Mouse (Mus musculus) gastrocnemius, postnatal 36 days (tissue): ENCODE data around the gene Palm. TPM values are rescaled to one million over a fixed set of nuclear protein-coding genes. Genes with fewer than 3 reads are reported as not detected.

Experiments used
- DNase-seq, 2 experiments: peaks; one replicate each; pipeline ENCODE4 v3.0.0; 2022
- intact Hi-C: fragments of 180-260 bp; cut with DNase I; formaldehyde crosslinking; loops from one replicate; pipeline ENCODE4 v1.15.1; 2025
- total RNA-seq, 2 experiments: library from RNA; stranded (reverse); gene quantifications; 2 replicates each; pipeline ENCODE4 v1.2.3; 2021

The Palm gene
- total RNA-seq, 2 experiments from 2014 or later = 13.8 to 21.4 TPM

- DNase-seq = no peak
- intact Hi-C loops = no loop called here
These were observed 24.9 kb downstream of the Palm start for GRCm38 (mm10) chr10:79818225-79818624.

GRCm38 (mm10) chr10:79819606-79820005 lies 26.2 kb downstream of the Palm start:
- no peak for DNase-seq
- intact Hi-C loops = no loop called here

DNA sequence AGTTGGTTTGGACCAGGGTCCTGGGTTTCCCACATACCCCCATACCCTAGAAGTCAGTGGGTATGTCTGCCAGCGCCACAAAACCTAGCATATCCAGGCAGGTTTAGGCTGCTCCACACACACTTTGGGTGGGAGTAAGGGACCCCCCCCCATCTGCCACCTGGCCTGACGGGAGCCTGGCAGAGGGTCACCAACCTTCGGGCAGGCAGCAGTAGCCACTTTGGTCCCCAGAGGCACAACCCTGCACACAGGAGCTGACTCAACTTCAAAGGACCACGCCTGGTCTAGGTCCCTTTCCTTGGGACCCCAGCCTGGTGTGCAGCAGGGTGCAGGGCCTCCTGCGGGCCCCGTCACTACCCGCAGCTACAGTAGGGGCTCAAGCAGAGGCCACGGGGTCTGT lies 26.9 kb downstream of the Palm start:
- intact Hi-C loops = no loop called here
- no peak for DNase-seq

- no peak for DNase-seq
- intact Hi-C loops = no loop called here
These were observed 27.4 kb downstream of the Palm start, which contains the start of gene Misp for GRCm38 (mm10) chr10:79820782-79821181. TSS of gene Misp (plus strand) at chr10:79820989.

GRCm38 (mm10) chr10:79821731-79822130 lies 28.4 kb downstream of the Palm start:
- DNase-seq = no peak
- intact Hi-C loops = no loop called here

DNA sequence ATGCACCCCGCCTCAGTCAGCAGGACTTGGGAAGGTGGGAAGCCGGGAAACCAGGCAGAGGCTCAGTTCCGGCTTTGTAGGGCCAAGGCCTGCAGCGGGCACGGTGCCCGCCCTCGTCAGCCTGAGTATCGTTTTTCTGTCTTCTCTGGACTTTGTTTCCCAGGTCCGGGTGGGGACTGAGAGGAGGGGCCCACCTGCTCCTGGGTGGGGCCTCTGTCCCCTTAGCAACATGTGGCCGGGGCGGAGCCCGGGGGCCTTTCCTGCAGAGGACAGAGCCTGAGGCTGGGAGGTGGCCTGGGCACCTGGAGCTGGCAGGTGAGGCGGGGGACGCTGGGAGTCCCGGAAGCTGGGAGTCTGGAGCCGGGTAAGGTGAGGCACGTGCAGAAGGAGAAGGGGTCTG lies 29.0 kb downstream of the Palm start:
- intact Hi-C loops = no loop called here
- DNase-seq = no peak

- intact Hi-C loops = no loop called here
- no peak for DNase-seq
These were observed 29.6 kb downstream of the Palm start for GRCm38 (mm10) chr10:79823011-79823410.

GRCm38 (mm10) chr10:79824413-79824812 lies 31.0 kb downstream of the Palm start:
- intact Hi-C loops = no loop called here
- DNase-seq = no peak

GRCm38 (mm10) chr10:79831583-79831982 lies 38.2 kb downstream of the Palm start:
- intact Hi-C loops = loop anchor here (5.0 kb wide), 1 partner anchor 51 kb away; no protein-coding TSS in a partner anchor
- no peak for DNase-seq

GRCm38 (mm10) chr10:79832026-79832785 lies 38.8 kb downstream of the Palm start:
- intact Hi-C loops = loop anchor here (5.0 kb wide), 1 partner anchor 50 kb away; no protein-coding TSS in a partner anchor

DNA sequence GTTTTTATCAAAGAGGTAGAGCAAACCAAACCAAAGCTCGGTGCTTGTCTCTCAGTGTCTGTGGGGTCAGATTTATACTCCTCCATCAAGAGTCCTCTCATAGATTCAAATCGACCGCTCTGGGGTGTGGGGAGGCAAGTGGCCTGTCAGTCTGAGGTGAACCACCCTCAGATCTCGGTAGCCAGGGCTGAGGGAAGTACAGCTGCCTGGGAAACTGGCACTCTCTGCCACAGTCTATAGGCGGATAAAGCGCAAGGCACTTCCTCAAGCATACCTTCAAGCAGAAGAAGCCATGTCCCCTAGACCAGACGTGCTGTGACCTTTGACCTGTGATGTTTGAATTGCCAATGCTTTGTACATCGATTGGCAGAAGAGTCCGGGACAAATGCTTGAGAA lies 39.4 kb downstream of the Palm start:
- no peak for DNase-seq
- intact Hi-C loops = loop anchor here (5.0 kb wide), 1 partner anchor 50 kb away; no protein-coding TSS in a partner anchor

More at GRCm38 (mm10) chr10:79832026-79832785, 38.8 kb downstream of the Palm start:
- DNase-seq = no peak

DNA sequence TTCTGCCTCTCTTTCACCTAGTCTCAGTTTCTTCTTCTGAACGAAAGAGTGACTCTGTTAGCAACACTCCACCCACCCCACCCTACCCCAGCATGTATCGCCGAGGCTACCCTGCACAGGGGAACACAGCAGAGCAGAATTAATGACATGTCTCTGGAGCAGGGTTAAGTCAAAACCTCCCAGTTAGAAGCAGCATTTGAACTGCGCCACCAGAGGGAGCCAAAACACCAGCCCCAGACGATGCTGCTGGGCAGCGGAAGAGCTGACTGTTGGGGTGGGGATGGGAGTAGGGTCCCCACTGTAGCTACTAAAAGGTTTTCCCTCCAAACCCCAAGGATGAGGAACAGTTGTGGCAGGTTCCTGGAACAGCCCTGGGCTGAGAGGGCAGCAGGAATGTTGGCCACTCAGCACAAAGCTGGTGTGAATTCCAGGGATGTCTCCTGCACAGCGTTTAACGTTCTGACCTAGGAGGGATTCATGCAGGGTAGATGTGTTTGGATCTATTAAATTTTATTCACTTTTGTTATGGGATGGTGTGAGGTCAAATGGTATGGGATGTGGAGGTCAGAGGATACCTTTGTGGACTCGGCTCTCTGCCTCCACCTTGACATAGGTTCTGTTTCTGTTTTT lies 41.5 kb downstream of the Palm start:
- peak in 1 of 2 experiments; percentile 60 for DNase-seq
- intact Hi-C loops = loop anchor here (1.0 to 5.0 kb wide), 3 partner anchors 47 to 117 kb away; no protein-coding TSS in a partner anchor

DNA sequence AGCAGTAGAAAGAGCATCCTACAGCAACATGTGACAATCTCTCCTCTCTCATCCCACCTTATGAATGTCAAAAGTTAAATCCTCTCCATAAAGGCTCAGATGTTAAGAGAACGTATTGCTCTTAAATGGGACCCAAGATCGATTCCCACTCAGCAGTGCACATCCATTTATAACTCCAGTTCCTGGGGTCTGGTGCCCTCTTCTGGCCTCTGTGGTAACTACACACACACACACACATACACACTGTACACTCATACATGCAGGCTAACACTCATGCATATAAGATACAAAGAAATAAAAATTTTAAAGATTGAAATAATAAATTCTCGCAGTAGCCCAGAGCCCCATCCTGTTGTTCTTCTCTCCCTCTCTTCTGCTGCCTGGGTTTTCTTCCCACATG lies 43.5 kb downstream of the Palm start:
- intact Hi-C loops = loop anchor here (5.0 kb wide), 1 partner anchor 115 kb away; no protein-coding TSS in a partner anchor

DNA sequence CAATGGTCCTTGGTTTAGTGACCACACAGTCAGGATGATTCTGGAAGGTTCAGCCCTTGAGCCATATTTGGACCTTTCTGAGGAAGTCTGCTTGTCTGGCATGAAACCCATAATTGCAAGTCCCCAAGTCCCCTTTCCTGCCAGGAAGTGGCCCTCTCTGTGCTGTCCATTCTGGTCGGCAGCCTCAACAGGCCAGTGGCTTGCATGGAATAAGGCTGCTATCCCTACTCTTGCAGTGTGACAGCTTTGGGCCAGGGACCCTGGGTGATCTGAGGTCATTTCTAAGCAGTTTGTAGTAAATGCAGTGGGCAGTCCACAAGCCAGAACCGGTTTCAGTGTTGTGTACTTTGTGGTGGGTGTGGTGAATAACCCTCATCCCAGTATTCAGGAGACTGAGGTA lies 44.8 kb downstream of the Palm start:
- no peak for DNase-seq
- intact Hi-C loops = loop anchor here (5.0 kb wide), 1 partner anchor 114 kb away; no protein-coding TSS in a partner anchor

More for the DNA sequence above, 43.5 kb downstream of the Palm start:
- no peak for DNase-seq

DNA sequence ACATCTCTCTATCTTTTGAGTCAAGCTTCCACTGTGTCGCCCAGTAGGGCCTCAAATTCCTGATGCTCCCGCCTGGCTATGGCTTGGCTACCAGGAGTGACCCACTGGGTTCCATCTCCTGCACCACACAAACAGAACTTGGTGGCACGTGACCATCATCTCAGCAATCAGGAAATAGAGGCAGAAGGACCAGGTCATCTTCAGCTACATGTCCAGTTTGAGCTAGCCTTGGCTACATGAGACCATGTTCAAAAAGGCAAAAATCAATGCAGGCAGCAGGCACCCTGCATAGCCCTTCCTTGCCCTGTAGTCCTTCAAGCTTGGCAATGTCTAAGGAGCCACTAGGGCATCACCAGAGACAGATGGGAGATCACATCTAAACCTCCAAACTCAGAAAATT lies 46.7 kb downstream of the Palm start:
- DNase-seq = no peak
- intact Hi-C loops = no loop called here

DNA sequence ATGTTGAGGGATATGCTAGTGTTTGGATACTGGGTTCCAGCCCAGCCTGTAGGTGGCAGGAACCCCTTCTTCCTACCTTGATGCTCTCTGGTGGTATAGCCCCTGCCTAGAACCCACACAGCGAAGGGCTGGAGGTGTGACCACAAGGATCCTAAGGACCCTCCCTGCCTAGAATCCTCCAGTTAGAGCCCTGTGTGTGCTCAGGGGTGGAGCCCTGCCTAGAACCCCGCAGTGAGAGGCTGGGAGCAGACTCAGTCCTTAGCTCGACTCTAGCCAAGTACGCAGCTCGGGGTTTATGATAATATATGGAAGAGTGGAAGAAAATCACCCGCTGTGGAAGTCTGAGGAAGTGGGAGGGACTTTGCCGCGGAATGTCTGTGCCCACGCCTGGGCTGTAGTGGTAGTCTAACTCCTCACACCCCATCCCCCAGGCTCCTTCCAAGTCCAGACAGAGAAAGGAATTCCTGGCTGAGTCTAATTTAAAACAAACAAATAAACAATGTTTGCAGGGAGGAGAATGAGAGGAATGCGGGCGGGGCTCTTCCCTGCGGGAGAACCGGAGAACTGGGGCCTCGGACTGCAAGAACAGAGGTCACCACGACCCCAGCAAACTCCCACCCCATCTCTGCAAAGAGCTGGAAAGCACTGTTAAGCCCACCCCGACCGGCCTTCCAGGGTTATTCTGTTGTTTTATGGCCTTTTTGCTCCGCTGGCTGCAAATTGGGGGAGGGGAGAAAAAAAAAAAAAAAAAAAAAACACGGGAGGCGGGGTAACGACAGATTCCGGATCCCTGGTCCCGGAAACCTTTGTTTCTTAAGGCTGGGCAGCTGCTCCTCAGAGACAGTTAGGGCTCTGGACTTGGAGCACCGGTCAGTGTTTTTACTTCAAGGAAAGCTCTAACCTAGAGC lies 47.5 kb downstream of the Palm start:
- intact Hi-C loops = no loop called here

DNA sequence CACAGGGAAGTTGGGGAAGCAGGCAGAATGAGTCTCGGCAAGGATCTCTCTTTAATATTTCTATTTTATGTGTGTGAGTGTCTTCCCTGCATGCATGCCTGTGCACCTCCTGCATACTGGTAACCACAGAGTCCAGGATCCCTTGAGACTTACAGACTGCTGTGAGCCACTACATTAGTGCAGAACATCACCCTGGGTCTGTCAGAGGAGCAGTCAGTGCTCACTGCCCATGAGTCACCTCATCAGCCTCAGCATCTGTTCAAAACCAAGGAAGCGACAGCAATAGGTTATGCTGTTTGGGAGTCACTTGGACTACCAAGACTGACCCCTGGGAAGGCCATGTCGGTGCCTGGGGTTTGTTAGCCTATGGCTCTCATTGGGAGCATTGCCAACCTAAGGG lies 49.0 kb downstream of the Palm start:
- intact Hi-C loops = no loop called here
- no peak for DNase-seq

More for the DNA sequence above, 47.5 kb downstream of the Palm start:
- DNase-seq = peak in 1 of 2 experiments; percentile 44

DNA sequence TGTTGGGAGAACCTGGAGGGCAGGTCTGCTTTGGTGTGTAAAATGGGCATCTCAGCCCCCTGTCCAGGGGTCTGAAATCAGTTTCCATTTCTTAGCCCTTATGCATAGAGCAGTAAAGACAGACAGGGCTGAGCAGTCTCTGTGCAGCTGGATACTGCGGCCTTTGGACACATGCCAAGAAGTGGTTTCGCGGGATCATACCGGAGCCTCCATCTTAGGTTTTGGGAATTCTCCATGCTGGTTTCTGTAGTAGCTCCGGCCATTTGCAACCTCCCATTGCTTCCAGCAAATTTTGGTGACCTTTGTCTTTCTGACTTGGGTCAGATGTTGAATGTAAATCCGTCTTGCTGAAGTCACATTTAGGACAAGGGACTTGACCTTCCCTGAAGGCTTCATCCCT lies 50.1 kb downstream of the Palm start:
- DNase-seq = no peak
- intact Hi-C loops = no loop called here

GRCm38 (mm10) chr10:79846553-79846952 lies 53.2 kb downstream of the Palm start:
- intact Hi-C loops = no loop called here
- DNase-seq = no peak

- intact Hi-C loops = no loop called here
- no peak for DNase-seq
These were observed 56.7 kb downstream of the Palm start for GRCm38 (mm10) chr10:79849941-79850628.
